Mouse (Mus musculus) neural tube, embryonic 11.5 days (tissue): ENCODE results near the gene Aox2. TPM values are rescaled to one million over a fixed set of nuclear protein-coding genes. Genes with fewer than 3 reads are reported as not detected.

ENCODE experiments used
- ATAC-seq: fragments of 200-750 bp; cut with Nextera tagmentation; 2 replicates; pipeline ENCODE4 v1.8.0; 2017; ENCODE audit warnings: moderate number of reproducible peaks, mild to moderate bottlenecking, moderate TSS enrichment, moderate library complexity; ENCODE audit not compliant: insufficient read depth, low FRiP score, low TSS enrichment
- DNase-seq: peaks from one replicate; pipeline ENCODE4 v3.0.0-alpha.2; 2015; ENCODE audit warnings: low spot score
- H3K27ac ChIP-seq: fragments of 300-500 bp; sonication (generic); 2 replicates; pipeline ENCODE4 v1.5.1; 2014; ENCODE audit warnings: low read depth, mild to moderate bottlenecking, low read length
- H3K27me3 ChIP-seq: fragments of 300-500 bp; sonication (generic); 2 replicates; pipeline ENCODE4 v1.6.1; 2014; ENCODE audit warnings: mild to moderate bottlenecking, low read length, mixed read lengths; ENCODE audit not compliant: control insufficient read depth, insufficient read depth
- H3K36me3 ChIP-seq: fragments of 300-500 bp; sonication (generic); 2 replicates; pipeline ENCODE4 v1.6.1; 2014; ENCODE audit warnings: mild to moderate bottlenecking, low read length, moderate library complexity, mixed read lengths; ENCODE audit not compliant: control insufficient read depth, insufficient read depth
- H3K4me1 ChIP-seq: fragments of 300-500 bp; sonication (generic); 2 replicates; pipeline ENCODE4 v1.6.1; 2014; ENCODE audit warnings: low read length, mixed read lengths; ENCODE audit not compliant: control insufficient read depth, insufficient read depth
- H3K4me2 ChIP-seq: fragments of 300-500 bp; sonication (generic); 2 replicates; pipeline ENCODE4 v1.6.1; 2014; ENCODE audit warnings: low read depth, mild to moderate bottlenecking, moderate library complexity
- H3K4me3 ChIP-seq: fragments of 300-500 bp; sonication (generic); 2 replicates; pipeline ENCODE4 v1.5.1; 2014; ENCODE audit warnings: low read depth, low read length
- H3K9ac ChIP-seq: fragments of 300-500 bp; sonication (generic); 2 replicates; pipeline ENCODE4 v1.6.1; 2014; ENCODE audit warnings: mild to moderate bottlenecking, low read length
- H3K9me3 ChIP-seq: fragments of 300-500 bp; sonication (generic); 2 replicates; pipeline ENCODE4 v1.6.1; 2016; ENCODE audit warnings: low read length; ENCODE audit not compliant: control insufficient read depth
- WGBS: fragments of 180-500 bp; shearing (Covaris S2); extraction: QIAGEN DNeasy Blood & Tissue Kit; methylation state at CpG from one replicate; pipeline ENCODE4 v1.1.7; 2014; 5-methylcytosine and 5-hydroxymethylcytosine counted together
- polyA plus RNA-seq: library from polyadenylated mRNA; unstranded; fragments of >200 nt; fragmentation: Nextera tagmentation; extraction: Ambion mirVana; gene quantifications from 2 replicates; pipeline ENCODE4 v1.2.1, GENCODE M21; 2014

Gene Aox2
- polyA plus RNA-seq, 1 experiment from 2014 or later = not detected

DNA sequence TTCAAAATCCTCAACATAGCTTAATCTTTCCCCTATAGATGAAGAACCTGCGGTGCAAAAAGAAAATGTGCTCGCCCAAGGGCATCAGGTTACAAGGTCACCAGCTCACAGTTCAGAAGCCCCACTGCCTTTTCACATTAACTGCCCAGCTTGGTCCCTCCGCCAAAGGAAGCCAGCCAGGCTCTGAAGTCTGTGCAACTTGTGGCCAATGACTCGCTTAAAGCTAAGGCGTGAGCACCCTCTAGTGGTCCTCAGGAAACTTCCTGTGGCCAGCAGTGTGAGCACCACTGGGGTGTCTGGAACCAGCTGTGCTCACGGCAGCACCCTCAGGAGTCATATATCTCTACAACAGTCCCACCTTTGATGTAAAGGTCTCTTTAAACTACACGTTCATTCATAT is 18.2 kb downstream of the Aox2 start:
- H3K27ac ChIP-seq = no peak overlapping the region
- no peaks in the 10 kb centered on the region; the same call in 1 of the 2 replicates for H3K4me1 ChIP-seq
- H3K9me3 ChIP-seq = no peaks in the 10 kb centered on the region
- peak; percentile 67 for DNase-seq
- no peak overlapping the region for H3K4me3 ChIP-seq
- ATAC-seq = peak; percentile 81
- H3K9ac ChIP-seq = no peak overlapping the region
- no peaks in the 10 kb centered on the region for H3K36me3 ChIP-seq
- H3K4me2 ChIP-seq = no peak overlapping the region
- no peaks in the 10 kb centered on the region for H3K27me3 ChIP-seq
- 2% methylated on average over 7 of the region's 7 CpGs for WGBS

DNA sequence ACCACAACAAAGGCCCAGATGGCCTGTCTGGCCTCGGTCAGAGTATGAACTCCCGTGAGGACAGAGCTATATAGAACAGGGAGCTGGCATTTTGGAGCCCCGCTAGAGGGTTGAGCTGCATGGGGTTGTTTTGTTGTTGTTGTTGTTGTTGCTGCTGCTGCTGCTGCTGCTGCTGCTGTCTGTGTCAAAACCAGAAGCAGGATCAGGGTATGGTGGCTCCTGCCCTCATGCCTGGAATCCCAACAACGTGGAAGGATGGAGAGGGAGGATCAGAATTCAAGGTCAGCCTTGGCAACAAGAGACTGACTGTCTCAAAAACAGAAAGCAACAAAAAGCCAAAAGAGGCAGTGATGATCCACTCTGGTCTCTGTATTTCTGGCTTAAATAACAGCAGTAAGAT is 18.7 kb downstream of the Aox2 start:
- ATAC-seq (no peak), DNase-seq (no peak)
- whole genome bisulfite sequencing = 50% methylated on average over 4 of the region's 4 CpGs
- Histone ChIP-seq H3K9me3 (no peaks in the 10 kb centered on the region), H3K4me2 (no peak overlapping the region), H3K27ac (no peak overlapping the region), H3K9ac (no peak overlapping the region), H3K36me3 (no peaks in the 10 kb centered on the region), H3K4me3 (no peak overlapping the region), H3K4me1 (no peaks in the 10 kb centered on the region; the same call in 1 of the 2 replicates), H3K27me3 (no peaks in the 10 kb centered on the region)

DNA sequence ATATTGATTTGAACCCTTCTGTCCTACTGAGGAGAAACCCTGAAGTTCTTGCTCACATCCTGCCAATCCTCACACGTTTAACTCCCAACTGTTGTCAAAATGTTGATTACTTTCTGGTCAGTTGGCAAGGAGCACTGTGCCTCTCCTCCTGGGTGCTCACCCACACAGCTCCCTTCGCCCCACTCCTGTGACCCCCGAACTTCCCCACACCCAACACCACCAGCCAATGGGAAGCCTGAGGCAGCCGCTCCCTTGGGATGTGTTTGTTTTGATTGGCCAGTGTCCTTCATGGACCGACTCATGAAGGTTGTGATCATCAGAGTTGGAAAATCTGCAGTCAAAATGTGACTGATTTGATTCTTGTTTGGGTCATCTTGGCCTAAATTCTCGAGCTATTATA is 20.2 kb downstream of the Aox2 start:
- H3K4me1 ChIP-seq = no peaks in the 10 kb centered on the region; the same call in 1 of the 2 replicates
- no peak overlapping the region for H3K4me2 ChIP-seq
- no peak overlapping the region for H3K27ac ChIP-seq
- no peaks in the 10 kb centered on the region for H3K27me3 ChIP-seq
- no peaks in the 10 kb centered on the region for H3K36me3 ChIP-seq
- H3K9me3 ChIP-seq = no peaks in the 10 kb centered on the region
- no peak for ATAC-seq
- H3K9ac ChIP-seq = no peak overlapping the region
- DNase-seq = no peak
- no peak overlapping the region for H3K4me3 ChIP-seq
- 77% methylated on average over 6 of the region's 6 CpGs for WGBS

DNA sequence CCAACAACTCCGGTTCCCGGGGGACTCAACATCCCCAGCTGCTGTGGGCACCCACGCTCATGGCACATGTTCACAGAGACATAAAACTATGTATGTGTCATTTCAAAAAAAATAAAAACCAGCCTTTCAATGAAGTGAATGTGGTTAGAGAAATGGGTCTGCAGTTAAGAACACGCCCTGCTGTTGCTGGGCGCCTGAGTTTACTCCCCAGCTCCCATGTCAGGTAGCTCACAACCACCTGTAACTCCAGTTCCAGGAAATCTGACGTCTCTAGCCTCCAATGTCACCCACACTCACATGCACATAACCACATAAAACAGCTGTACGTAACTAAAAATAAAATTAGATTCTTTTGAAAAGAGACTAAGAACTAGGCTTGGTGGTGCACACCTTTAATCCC is 22.9 kb downstream of the Aox2 start:
- H3K9me3 ChIP-seq = no peaks in the 10 kb centered on the region
- no peak overlapping the region for H3K27ac ChIP-seq
- H3K9ac ChIP-seq = no peak overlapping the region
- H3K4me3 ChIP-seq = no peak overlapping the region
- WGBS = 94% methylated on average over 7 of the region's 7 CpGs
- ATAC-seq = no peak
- H3K4me1 ChIP-seq = no peaks in the 10 kb centered on the region; the same call in 1 of the 2 replicates
- H3K36me3 ChIP-seq = no peaks in the 10 kb centered on the region
- no peak overlapping the region for H3K4me2 ChIP-seq
- no peak for DNase-seq
- no peaks in the 10 kb centered on the region for H3K27me3 ChIP-seq

DNA sequence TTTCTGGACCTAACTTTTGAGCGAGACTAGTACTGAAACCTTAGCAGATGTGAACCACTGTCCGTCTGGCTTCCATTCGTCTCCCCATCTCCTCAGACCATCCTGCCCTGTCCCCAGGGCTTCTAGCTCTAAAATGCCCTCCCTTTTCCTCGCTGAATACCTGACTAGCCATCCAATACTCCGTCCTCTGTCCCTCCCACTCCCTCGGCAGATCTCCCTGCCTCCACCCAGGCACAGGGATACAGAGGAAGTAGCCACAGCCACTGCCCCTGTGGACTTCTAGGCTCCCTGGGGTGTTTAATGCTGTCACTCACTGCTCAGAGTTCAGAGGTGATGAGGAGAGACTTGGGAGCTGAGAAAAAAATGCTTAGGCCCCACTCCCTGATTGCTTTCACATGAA is 23.9 kb downstream of the Aox2 start:
- H3K27ac ChIP-seq = no peak overlapping the region
- no peak overlapping the region for H3K4me2 ChIP-seq
- H3K4me1 ChIP-seq = no peaks in the 10 kb centered on the region; the same call in 1 of the 2 replicates
- no peaks in the 10 kb centered on the region for H3K9me3 ChIP-seq
- H3K27me3 ChIP-seq = no peaks in the 10 kb centered on the region
- no peak overlapping the region for H3K4me3 ChIP-seq
- no peaks in the 10 kb centered on the region for H3K36me3 ChIP-seq
- H3K9ac ChIP-seq = no peak overlapping the region
- DNase-seq (no peak), ATAC-seq (no peak)
- WGBS = 67% methylated on average over 6 of the region's 6 CpGs

DNA sequence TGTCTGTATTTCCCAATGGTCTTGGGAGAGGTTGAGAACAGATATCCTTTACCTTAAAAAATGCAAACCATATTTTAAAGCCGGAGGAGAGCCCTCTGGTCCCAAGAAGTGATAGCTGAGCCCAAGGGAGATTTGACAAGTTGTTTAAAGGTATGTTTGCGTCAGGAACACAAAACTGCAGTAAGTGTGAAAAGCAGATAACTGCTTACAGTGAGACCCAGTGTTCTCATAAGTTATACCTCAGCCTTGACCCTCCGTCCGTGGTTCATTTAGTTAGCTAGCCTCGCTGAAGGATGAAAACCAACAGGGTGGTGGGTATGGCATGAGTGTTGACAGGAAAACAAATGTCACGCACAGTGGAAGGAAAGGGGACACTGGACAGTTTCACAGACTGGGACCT is 24.9 kb downstream of the Aox2 start:
- Histone ChIP-seq H3K9ac (no peak overlapping the region), H3K36me3 (no peaks in the 10 kb centered on the region), H3K4me2 (no peak overlapping the region), H3K4me1 (no peaks in the 10 kb centered on the region; the same call in 1 of the 2 replicates), H3K9me3 (no peaks in the 10 kb centered on the region), H3K27me3 (no peaks in the 10 kb centered on the region), H3K27ac (no peak overlapping the region), H3K4me3 (no peak overlapping the region)
- ATAC-seq (no peak), DNase-seq (no peak)
- WGBS = 82% methylated on average over 6 of the region's 6 CpGs

DNA sequence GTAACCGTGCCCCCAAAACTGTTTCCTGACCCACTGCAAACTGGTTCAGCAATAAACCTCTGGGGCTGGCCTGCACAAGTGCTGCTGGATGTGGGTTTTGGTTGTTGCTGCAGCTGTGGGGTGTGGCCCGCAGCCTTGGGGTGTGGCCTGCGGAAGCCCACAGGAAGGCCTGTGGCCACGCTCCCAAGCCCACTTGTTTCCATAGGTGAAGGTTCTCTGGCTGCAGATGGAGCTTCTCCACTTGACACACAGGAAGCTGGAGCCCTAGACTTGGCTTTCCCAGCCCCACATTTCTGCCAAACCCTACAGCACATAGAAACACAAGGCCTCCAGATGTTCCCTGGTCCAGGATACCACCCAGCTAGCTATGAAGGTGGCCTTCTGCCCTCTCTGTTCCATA is 25.6 kb downstream of the Aox2 start:
- WGBS = 77% methylated on average over 4 of the region's 4 CpGs

DNA sequence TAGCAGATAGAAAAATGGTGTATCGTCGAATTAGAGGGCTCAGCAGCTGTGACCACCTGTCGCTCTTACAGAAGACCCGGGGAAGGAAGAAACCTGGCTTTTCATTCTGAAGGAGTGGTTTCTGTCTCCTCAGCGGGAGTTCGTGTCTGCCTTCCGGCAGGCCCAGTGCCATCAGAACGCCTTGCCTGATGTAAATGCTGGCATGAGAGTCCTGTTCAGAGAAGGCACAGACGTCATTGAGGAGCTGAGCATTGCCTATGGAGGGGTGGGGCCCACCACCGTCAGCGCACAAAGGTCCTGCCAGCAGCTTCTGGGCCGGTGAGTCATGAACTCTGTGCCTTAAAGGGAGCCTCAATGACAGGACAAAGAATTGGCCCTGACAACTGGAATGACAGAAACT is 26.2 kb downstream of the Aox2 start:
- no peak for DNase-seq
- no peaks in the 10 kb centered on the region for H3K36me3 ChIP-seq
- no peak overlapping the region for H3K4me3 ChIP-seq
- no peak overlapping the region for H3K27ac ChIP-seq
- no peak overlapping the region for H3K9ac ChIP-seq
- 60% methylated on average over 12 of the region's 12 CpGs for WGBS
- no peaks in the 10 kb centered on the region for H3K27me3 ChIP-seq
- H3K9me3 ChIP-seq = no peaks in the 10 kb centered on the region
- H3K4me2 ChIP-seq = no peak overlapping the region
- H3K4me1 ChIP-seq = no peaks in the 10 kb centered on the region; the same call in 1 of the 2 replicates
- ATAC-seq = no peak

More for the DNA sequence above, 25.6 kb downstream of the Aox2 start:
- ATAC-seq = no peak
- H3K36me3 ChIP-seq = no peaks in the 10 kb centered on the region
- H3K27ac ChIP-seq = no peak overlapping the region
- no peak overlapping the region for H3K9ac ChIP-seq
- H3K4me2 ChIP-seq = no peak overlapping the region
- H3K27me3 ChIP-seq = no peaks in the 10 kb centered on the region
- H3K4me1 ChIP-seq = no peaks in the 10 kb centered on the region; the same call in 1 of the 2 replicates
- H3K9me3 ChIP-seq = no peaks in the 10 kb centered on the region
- H3K4me3 ChIP-seq = no peak overlapping the region
- no peak for DNase-seq

DNA sequence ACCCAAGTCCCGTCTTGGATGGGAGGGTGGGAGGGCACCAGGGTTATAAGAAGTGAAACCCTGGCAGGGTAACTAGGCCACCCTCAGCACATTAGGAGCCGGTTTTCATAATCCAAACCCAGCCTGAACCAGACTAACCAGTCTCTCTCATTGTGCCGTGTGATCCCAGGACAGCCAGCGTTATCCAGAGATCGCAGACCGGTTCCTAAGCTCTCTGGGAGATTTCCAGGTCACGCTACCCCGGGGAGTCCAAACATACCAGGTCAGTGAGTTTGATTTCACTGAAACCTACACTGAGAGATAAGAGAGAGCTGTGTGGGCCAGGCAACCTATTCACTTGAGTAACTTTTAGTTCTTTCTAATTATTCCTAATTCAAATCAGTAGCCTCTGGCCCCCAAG is 29.1 kb downstream of the Aox2 start:
- 88% methylated on average over 8 of the region's 8 CpGs for WGBS
- H3K4me1 ChIP-seq = no peaks in the 10 kb centered on the region
- no peak overlapping the region for H3K4me3 ChIP-seq
- no peak for ATAC-seq
- no peak for DNase-seq
- H3K9me3 ChIP-seq = no peaks in the 10 kb centered on the region
- no peaks in the 10 kb centered on the region for H3K27me3 ChIP-seq
- no peak overlapping the region for H3K4me2 ChIP-seq
- no peaks in the 10 kb centered on the region for H3K36me3 ChIP-seq
- no peak overlapping the region for H3K9ac ChIP-seq
- H3K27ac ChIP-seq = no peak overlapping the region
